Mouse (Mus musculus) heart, postnatal 0 days (tissue): ENCODE measurements around the gene Mgat4a.

ENCODE experiments used
- CTCF ChIP-seq: IDR thresholded peaks from 2 replicates; pipeline ENCODE4 v1.5.1; 2016; ENCODE audit warnings: antibody characterized with exemption, control low read depth, low read depth
- EP300 ChIP-seq: IDR thresholded peaks from 2 replicates; pipeline ENCODE4 v1.6.1; 2016; ENCODE audit warnings: antibody characterized with exemption, low read depth

DNA sequence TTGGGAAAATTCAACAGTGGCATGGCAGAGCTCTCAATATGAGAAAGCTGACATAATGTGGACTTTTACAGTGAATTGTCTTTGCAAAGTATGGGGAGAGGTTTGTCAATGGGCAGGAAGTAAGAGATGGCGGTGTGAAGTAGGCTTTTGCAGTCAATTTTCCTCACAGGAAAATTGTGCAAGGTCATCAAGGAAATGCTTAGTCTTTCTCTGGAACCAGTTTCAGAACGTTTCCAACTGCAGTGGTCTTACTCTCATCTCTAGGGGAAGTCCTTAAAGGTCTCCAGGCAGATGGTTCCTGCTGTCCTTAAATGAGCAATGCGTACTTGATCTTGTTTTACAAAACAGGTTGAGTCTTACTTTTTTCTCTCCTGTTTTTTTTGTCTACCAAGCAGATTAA, 53.8 kb downstream of the Mgat4a start:
- TF ChIP-seq CTCF = no peak
- TF ChIP-seq EP300 = no peak
